Mouse (Mus musculus): ENCODE measurements around the gene Rundc1. TPM values are rescaled to one million over a fixed set of nuclear protein-coding genes. Genes with fewer than 3 reads are reported as not detected.
"Not testable (repeated sequence)": the region's sequence is repeated elsewhere in the genome, so short reads cannot be mapped to it uniquely, and the experiment has no call there.

Gene Rundc1
- total RNA-seq, 2 experiments from 2014 or later = 22.9 to 23.5 TPM

GRCm38 (mm10) chr11:101465101-101465868, 40.4 kb downstream of the Rundc1 start:
- intact Hi-C loops (cut with DNase I) = loop anchor here (5.0 kb wide), 1 partner anchor 82 kb away; no protein-coding TSS in a partner anchor
- peak; percentile 69 for DNase-seq

- intact Hi-C loops (cut with DNase I) = loop anchor here (5.0 kb wide), 1 partner anchor 81 kb away; no protein-coding TSS in a partner anchor
Measured at GRCm38 (mm10) chr11:101465869-101466551, 41.1 kb downstream of the Rundc1 start, which contains the start of gene Vat1. TSS of gene Vat1 (minus strand) at chr11:101466230.

GRCm38 (mm10) chr11:101466552-101466950, 41.7 kb downstream of the Rundc1 start:
- intact Hi-C loops (cut with DNase I) = loop anchor here (5.0 kb wide), 1 partner anchor 81 kb away; no protein-coding TSS in a partner anchor
- not testable (repeated sequence) for DNase-seq

More at GRCm38 (mm10) chr11:101465869-101466551, 41.1 kb downstream of the Rundc1 start, which contains the start of gene Vat1:
- DNase-seq = peak; percentile 82

GRCm38 (mm10) chr11:101467477-101468262, 42.8 kb downstream of the Rundc1 start:
- intact Hi-C loops (cut with DNase I) = loop anchor here (5.0 kb wide), 1 partner anchor 80 kb away; no protein-coding TSS in a partner anchor

GRCm38 (mm10) chr11:101468263-101468688, 43.4 kb downstream of the Rundc1 start:
- intact Hi-C loops (cut with DNase I) = loop anchor here (5.0 kb wide), 1 partner anchor 79 kb away; no protein-coding TSS in a partner anchor
- DNase-seq = no peak

More at GRCm38 (mm10) chr11:101467477-101468262, 42.8 kb downstream of the Rundc1 start:
- peak; percentile 89 for DNase-seq

GRCm38 (mm10) chr11:101468731-101469130, 43.8 kb downstream of the Rundc1 start:
- intact Hi-C loops (cut with DNase I) = loop anchor here (5.0 kb wide), 1 partner anchor 79 kb away; no protein-coding TSS in a partner anchor
- DNase-seq = no peak

GRCm38 (mm10) chr11:101469155-101469554, 44.3 kb downstream of the Rundc1 start:
- no peak for DNase-seq
- intact Hi-C loops (cut with DNase I) = loop anchor here (5.0 kb wide), 1 partner anchor 78 kb away; no protein-coding TSS in a partner anchor

GRCm38 (mm10) chr11:101470206-101470605, 45.3 kb downstream of the Rundc1 start:
- intact Hi-C loops (cut with DNase I) = no loop called here
- DNase-seq = no peak

GRCm38 (mm10) chr11:101471926-101472325, 47.0 kb downstream of the Rundc1 start:
- DNase-seq = peak; percentile 75
- intact Hi-C loops (cut with DNase I) = no loop called here

- DNase-seq = peak; percentile 84
- intact Hi-C loops (cut with DNase I) = no loop called here
Measured at GRCm38 (mm10) chr11:101472336-101472735, 47.5 kb downstream of the Rundc1 start.

- DNase-seq; intact Hi-C loops (cut with DNase I): not testable (repeated sequence)
Measured at GRCm38 (mm10) chr11:101473686-101474085, 48.8 kb downstream of the Rundc1 start.

GRCm38 (mm10) chr11:101474298-101474697, 49.4 kb downstream of the Rundc1 start:
- intact Hi-C loops (cut with DNase I) = no loop called here

GRCm38 (mm10) chr11:101476361-101476760, 51.5 kb downstream of the Rundc1 start:
- DNase-seq; intact Hi-C loops (cut with DNase I): not testable (repeated sequence)

More at GRCm38 (mm10) chr11:101474298-101474697, 49.4 kb downstream of the Rundc1 start:
- DNase-seq = no peak

GRCm38 (mm10) chr11:101477194-101477551, 52.3 kb downstream of the Rundc1 start:
- peak; percentile 95 for DNase-seq
- intact Hi-C loops (cut with DNase I) = no loop called here

GRCm38 (mm10) chr11:101477552-101478211, 52.8 kb downstream of the Rundc1 start:
- intact Hi-C loops (cut with DNase I) = no loop called here
- DNase-seq = peak; percentile 86

- intact Hi-C loops (cut with DNase I) = no loop called here
- DNase-seq = peak; percentile 82
Measured at GRCm38 (mm10) chr11:101479171-101479635, 54.3 kb downstream of the Rundc1 start.

GRCm38 (mm10) chr11:101480912-101481311, 56.0 kb downstream of the Rundc1 start:
- no peak for DNase-seq
- intact Hi-C loops (cut with DNase I) = no loop called here

- intact Hi-C loops (cut with DNase I) = no loop called here
- DNase-seq = no peak
Measured at GRCm38 (mm10) chr11:101483804-101484203, 58.9 kb downstream of the Rundc1 start.

GRCm38 (mm10) chr11:101484245-101484644, 59.4 kb downstream of the Rundc1 start:
- intact Hi-C loops (cut with DNase I) = no loop called here
- DNase-seq = no peak

- intact Hi-C loops (cut with DNase I) = no loop called here
Measured at GRCm38 (mm10) chr11:101484814-101485213, 59.9 kb downstream of the Rundc1 start.

More at GRCm38 (mm10) chr11:101484814-101485213, 59.9 kb downstream of the Rundc1 start:
- no peak for DNase-seq

Measured in left cerebral cortex, postnatal 4 days (tissue).